Mouse (Mus musculus): ENCODE measurements around the gene Tdg. TPM values are rescaled to one million over a fixed set of nuclear protein-coding genes. Genes with fewer than 3 reads are reported as not detected.

The Tdg gene
- 10 to 100 TPM; 60.3 to 62.5 TPM for polyA plus RNA-seq (2017; shearing (Covaris generic))

DNA sequence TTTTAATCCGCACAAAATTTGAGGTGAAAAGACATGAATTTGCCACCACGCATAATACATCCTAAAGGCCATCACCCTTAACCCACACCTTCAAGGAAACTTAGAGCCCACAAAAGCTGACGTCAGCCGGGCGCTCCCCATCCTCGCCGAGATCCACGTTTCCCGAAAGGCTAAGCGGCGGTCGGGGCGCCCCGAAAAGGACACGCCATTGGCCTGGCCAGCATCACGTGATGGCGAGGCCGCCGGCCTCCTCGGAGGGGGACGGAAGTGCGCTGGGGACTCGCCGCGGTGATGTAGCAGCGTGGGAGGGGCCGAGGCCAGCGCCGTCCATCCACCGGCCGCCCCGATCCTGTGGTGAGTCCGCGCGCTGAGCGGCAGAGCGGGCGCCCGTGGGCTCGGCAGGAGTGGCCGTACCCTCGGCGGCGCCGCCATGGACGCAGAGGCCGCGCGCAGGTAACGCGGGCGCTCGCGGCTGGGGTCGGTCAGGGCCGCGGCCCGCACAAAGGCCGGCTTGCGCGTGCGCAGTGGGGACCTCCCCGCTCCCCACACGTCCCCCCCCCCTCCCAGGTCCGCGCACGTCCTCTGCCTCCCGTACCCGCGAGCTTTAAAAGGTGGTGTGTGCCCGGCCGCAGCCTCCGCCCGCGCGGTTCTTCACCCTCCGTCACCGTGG, at the start of gene Tdg:
TSS of gene Tdg (plus strand) at position 243 of the 670 bp plus-strand sequence.

DNA sequence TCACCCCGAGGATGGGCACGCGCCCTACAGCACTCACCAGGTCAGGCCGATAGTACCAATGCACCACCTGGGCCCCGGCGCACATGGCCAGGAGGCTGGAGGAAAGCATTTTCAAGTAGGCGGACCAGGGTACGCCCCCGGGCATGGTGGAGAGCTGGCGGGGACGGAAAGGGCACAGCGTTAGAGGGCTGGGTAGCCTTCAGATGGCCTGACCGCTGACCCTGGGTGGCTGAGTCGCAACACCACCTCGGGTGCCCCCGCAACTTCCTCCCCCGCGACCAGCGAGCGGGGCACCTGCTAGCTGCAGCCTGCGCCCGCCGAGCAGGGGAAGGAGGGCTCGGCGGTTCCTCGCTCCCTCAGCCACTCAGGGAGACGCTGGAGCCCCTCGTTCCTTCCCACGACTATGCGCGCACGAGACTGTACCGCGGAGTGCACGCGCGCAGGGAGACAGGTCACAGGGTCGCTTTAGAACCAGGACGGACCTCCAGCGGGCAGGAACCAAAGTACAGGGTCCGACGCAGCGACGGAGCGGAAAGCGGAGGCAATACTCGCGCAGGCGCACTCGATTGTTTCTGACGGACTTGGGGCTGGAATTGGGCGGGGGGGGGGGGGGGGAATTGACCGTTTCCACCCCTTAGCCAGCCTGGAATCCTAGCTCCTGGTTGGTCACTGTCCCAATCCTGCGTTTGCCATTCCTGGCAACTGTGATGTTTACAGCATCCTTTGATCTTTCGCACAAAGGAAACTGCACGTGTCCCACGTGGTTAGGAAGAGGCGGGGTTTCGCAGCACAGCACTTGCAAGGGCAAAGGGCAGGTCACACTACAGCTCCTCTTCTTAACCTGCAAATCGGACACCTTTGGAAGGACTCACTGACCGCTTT, 6.7 kb upstream of the Tdg start, which contains the start of gene 1190007I07Rik:
TSS of gene 1190007I07Rik (minus strand) at position 558 of the 882 bp plus-strand sequence.

DNA sequence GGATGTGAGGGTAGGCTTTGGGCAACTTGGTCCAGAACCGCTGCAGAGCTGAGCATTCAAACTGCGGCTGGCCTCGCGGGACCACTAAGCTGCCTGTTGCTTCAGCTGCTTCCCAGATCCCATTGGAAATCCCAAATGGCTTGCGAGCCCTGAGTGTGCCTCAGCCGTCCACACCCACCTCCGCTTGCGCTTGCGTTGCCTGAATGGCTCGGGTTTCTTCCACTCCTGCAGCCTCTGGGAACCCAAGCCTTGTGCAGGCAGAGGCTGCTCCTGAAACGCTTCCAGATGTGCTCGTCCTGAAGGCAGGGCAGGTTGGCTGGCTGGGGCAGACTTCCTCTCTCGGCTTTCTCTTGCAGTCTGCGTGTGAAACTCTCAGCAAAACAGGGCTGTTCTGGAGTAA, 60.9 kb downstream of the Tdg start, which contains the start of gene Glt8d2:
TSS of gene Glt8d2 (minus strand) at position 157 of the 400 bp plus-strand sequence.

DNA sequence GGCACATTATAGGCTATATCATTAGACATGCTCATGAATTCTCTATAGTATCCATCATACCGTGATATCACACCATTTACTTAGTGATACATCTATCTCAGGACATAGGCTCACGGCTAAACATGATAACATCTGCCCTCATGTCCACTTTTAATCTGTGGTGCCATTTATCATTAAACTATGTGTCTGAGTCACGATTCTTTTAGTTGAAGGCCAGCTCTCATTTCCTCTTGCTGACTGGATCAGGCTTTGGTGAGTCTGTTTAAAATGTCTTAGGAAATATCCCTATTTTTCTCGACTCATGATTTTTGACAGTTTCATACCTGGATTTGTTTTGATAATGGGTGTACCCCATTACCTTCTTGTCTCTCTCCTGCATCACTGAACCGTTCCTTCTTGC, 66.3 kb downstream of the Tdg start, which contains the start of gene Hcfc2:
TSS of gene Hcfc2 (plus strand) at position 205 of the 400 bp plus-strand sequence.

Other genes with a start within 250 kb of the Tdg start
- not detected for gene Gm1553, start 137.2 kb upstream of the Tdg start, polyA plus RNA-seq (2017; shearing (Covaris generic))
- 10 to 100 TPM; 34.5 to 41.4 TPM for gene 1190007I07Rik, start 6.6 kb upstream of the Tdg start, polyA plus RNA-seq (2017; shearing (Covaris generic))
- gene Glt8d2, start 60.8 kb downstream of the Tdg start, polyA plus RNA-seq (2017; shearing (Covaris generic)) = 1 to 10 TPM in 1 of 2 experiments, not detected in 1; 2.0 TPM
- gene Hcfc2, start 66.3 kb downstream of the Tdg start, polyA plus RNA-seq (2017; shearing (Covaris generic)) = 10 to 100 TPM; 27.5 to 29.1 TPM
- gene Nfyb, start 134.3 kb downstream of the Tdg start, polyA plus RNA-seq (2017; shearing (Covaris generic)) = 10 to 100 TPM; 78.6 to 86.0 TPM
- 10 to 100 TPM; 60.4 to 71.4 TPM for gene Txnrd1, start 204.1 kb downstream of the Tdg start, polyA plus RNA-seq (2017; shearing (Covaris generic))
- gene Eid3, start 236.8 kb downstream of the Tdg start, polyA plus RNA-seq (2017; shearing (Covaris generic)) = under 1 TPM in 1 of 2 experiments, not detected in 1; 0.22 TPM